Mouse (Mus musculus) embryonic fibroblast, embryonic 13.5 days (primary cell): ENCODE results near the gene Lypd4.

ENCODE experiments used
- CTCF ChIP-seq: IDR thresholded peaks from 2 replicates; pipeline ENCODE4 v1.5.1; 2011; ENCODE audit warnings: mild to moderate bottlenecking, control low read depth, low read length, moderate library complexity, borderline replicate concordance; ENCODE audit not compliant: insufficient read depth
- POLR2A ChIP-seq: IDR thresholded peaks from 2 replicates; pipeline ENCODE4 v1.6.1; 2011; ENCODE audit warnings: low read depth, mild to moderate bottlenecking, control low read depth, low read length, moderate library complexity

DNA sequence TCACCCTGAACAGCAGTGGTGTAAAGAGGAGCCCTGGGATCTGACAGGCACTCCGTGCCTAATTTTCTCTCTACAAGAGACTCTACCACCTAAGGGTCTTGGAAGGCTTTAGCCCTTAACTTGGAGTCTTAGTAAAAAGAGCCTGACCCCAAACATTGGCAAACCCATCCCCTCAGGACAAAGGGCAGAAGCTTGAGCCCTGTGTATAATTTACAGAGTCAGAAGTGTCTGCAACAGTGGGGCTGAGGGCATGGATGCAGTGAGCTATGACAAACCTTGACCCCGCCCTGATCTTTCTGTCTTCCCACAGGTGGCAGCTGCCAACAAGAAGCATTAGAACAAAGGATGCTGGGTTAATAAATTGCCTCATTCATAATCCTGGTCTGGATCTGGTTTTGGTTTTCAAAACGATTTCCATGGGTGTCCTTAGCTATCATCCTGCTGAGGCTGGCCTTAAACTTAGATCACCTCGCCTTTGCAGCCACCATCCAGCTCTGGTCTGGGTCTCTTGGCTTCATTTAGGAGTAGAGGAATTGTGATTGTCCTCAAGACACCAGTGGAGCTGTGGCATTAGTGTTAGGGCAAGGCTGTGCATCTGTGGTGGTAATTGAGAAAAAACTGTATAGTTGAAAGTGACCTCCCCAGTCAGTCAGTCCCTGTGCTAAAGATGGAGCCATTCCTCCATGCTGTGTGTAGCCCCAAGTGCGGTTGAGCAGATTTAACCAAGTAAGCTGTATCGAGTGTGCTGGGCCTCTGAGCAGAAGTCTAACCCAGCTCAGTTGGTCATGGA, 19.9 kb upstream of the Lypd4 start:
- no peak for TF ChIP-seq CTCF
- TF ChIP-seq POLR2A, result no peak
